Mouse (Mus musculus): Measurements from ENCODE around the gene Klk1b8. TPM values are rescaled to one million over a fixed set of nuclear protein-coding genes. Genes with fewer than 3 reads are reported as not detected.
A peak's percentile ranks its signal among the peaks of the same experiment; 100 is the strongest.

The Klk1b8 gene
- polyA plus RNA-seq (2014; fragmentation: Nextera tagmentation; extraction: Ambion mirVana): not detected in 2 replicates

DNA sequence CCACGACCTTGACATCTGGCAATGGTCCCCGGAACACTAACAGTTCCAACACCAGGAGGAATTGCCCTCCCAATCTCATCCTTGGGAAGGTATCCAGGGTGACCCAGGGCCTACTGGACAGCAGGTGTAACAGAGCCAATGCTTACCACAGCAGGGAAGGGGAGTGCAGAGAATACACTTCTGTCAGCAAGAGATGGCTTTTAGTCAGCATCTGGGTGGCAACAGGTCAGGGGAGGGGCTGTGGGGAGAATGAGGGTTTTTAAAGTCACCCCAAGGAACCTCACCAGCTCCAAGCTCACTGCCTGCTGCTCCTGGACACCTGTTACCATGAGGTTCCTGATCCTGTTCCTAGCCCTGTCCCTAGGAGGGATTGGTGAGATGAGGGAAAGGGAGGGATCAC, at the start of gene Klk1b8:
Klk1b8 (plus strand) TSS at position 301 of the 400 bp plus-strand sequence.
- Histone ChIP-seq H3K4me1 (replicated peaks; ENCODE audit: control insufficient read depth, insufficient read depth, low read length) (no peaks in the 10 kb centered on the region), H3K4me2 (ENCODE audit: low read length) (no peak within 1 kb of the TSS), H3K4me3 (ENCODE audit: low read depth, low read length) (no peak within 1 kb of the TSS), H3K27ac (ENCODE audit: low read depth) (no peak within 1 kb of the TSS), H3K36me3 (ENCODE audit: control insufficient read depth, insufficient read depth, low read length) (no peaks in the 10 kb centered on the region), H3K9me3 (ENCODE audit: control insufficient read depth, low read length) (no peaks in the 10 kb centered on the region), H3K27me3 (replicated peaks; ENCODE audit: control insufficient read depth, insufficient read depth, low read length) (no peaks in the 10 kb centered on the region), H3K9ac (ENCODE audit: low read length) (no peak within 1 kb of the TSS)
- ATAC-seq (replicated peaks; ENCODE audit: low FRiP score, low TSS enrichment, low read depth) (no peak), DNase-seq (ENCODE audit: low spot score) (no peak)
- 79% methylated on average over 2 of the region's 2 CpGs for WGBS

- WGBS: 50% methylated on average over 9 of the region's 9 CpGs
Measured at GRCm38 (mm10) chr7:43914821-43915220, 35.6 kb upstream of the Klk1b8 start.

DNA sequence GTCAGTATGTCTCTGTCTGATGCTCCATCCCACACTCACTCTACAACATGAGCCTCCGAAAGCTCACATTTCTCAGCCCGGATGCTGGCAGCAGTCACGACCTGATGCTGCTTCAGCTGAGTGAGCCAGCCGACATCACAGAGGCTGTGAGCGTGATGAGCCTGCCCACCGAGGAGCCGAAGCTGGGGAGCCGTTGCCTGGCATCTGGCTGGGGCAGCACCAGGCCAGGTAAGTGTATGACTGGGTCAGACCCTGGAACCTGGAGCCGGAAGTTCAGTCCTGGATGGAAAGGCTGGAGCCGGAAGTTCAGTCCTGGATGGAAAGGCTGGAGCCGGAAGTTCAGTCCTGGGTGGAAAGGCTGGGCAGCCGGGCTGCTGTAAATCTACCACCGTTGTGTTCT, 32.0 kb upstream of the Klk1b8 start:
- ATAC-seq (replicated peaks; ENCODE audit: low FRiP score, low TSS enrichment, low read depth): no peak
- Histone ChIP-seq H3K9ac (ENCODE audit: low read length) (no peak overlapping the region), H3K4me3 (ENCODE audit: low read depth, low read length) (no peak overlapping the region), H3K9me3 (ENCODE audit: control insufficient read depth, low read length) (no peaks in the 10 kb centered on the region), H3K27me3 (replicated peaks; ENCODE audit: control insufficient read depth, insufficient read depth, low read length) (no peaks in the 10 kb centered on the region), H3K4me1 (replicated peaks; ENCODE audit: control insufficient read depth, insufficient read depth, low read length) (no peaks in the 10 kb centered on the region), H3K4me2 (ENCODE audit: low read length) (no peak overlapping the region), H3K36me3 (ENCODE audit: control insufficient read depth, insufficient read depth, low read length) (no peaks in the 10 kb centered on the region), H3K27ac (ENCODE audit: low read depth) (no peak overlapping the region)
- 80% methylated on average over 13 of the region's 13 CpGs for WGBS
- no peak for DNase-seq (ENCODE audit: low spot score)

More at GRCm38 (mm10) chr7:43914821-43915220, 35.6 kb upstream of the Klk1b8 start:
- peak; percentile 78 for ATAC-seq (replicated peaks; ENCODE audit: low FRiP score, low TSS enrichment, low read depth)
- DNase-seq (ENCODE audit: low spot score): no peak
- H3K9ac ChIP-seq (ENCODE audit: low read length): no peak overlapping the region
- H3K27me3 ChIP-seq (replicated peaks; ENCODE audit: control insufficient read depth, insufficient read depth, low read length): no peaks in the 10 kb centered on the region
- H3K4me3 ChIP-seq (ENCODE audit: low read depth, low read length): no peak overlapping the region
- no peak overlapping the region for H3K4me2 ChIP-seq (ENCODE audit: low read length)
- no peaks in the 10 kb centered on the region for H3K9me3 ChIP-seq (ENCODE audit: control insufficient read depth, low read length)
- no peaks in the 10 kb centered on the region for H3K4me1 ChIP-seq (replicated peaks; ENCODE audit: control insufficient read depth, insufficient read depth, low read length)
- no peaks in the 10 kb centered on the region for H3K36me3 ChIP-seq (ENCODE audit: control insufficient read depth, insufficient read depth, low read length)
- H3K27ac ChIP-seq (ENCODE audit: low read depth): no peak overlapping the region

- ATAC-seq (replicated peaks; ENCODE audit: low FRiP score, low TSS enrichment, low read depth): no peak
- Histone ChIP-seq H3K4me1 (replicated peaks; ENCODE audit: control insufficient read depth, insufficient read depth, low read length) (no peaks in the 10 kb centered on the region), H3K27me3 (replicated peaks; ENCODE audit: control insufficient read depth, insufficient read depth, low read length) (no peaks in the 10 kb centered on the region), H3K27ac (ENCODE audit: low read depth) (no peak overlapping the region), H3K36me3 (ENCODE audit: control insufficient read depth, insufficient read depth, low read length) (no peaks in the 10 kb centered on the region), H3K4me2 (ENCODE audit: low read length) (no peak overlapping the region), H3K4me3 (ENCODE audit: low read depth, low read length) (no peak overlapping the region), H3K9me3 (ENCODE audit: control insufficient read depth, low read length) (no peaks in the 10 kb centered on the region), H3K9ac (ENCODE audit: low read length) (no peak overlapping the region)
- 73% methylated on average over 8 of the region's 8 CpGs for WGBS
- DNase-seq (ENCODE audit: low spot score): no peak
Measured at GRCm38 (mm10) chr7:43918871-43919270, 31.6 kb upstream of the Klk1b8 start.

- H3K27ac ChIP-seq (ENCODE audit: low read depth): no peak overlapping the region
- WGBS: 26% methylated on average over 14 of the region's 14 CpGs
Measured at GRCm38 (mm10) chr7:43919559-43920451, 30.7 kb upstream of the Klk1b8 start.

DNA sequence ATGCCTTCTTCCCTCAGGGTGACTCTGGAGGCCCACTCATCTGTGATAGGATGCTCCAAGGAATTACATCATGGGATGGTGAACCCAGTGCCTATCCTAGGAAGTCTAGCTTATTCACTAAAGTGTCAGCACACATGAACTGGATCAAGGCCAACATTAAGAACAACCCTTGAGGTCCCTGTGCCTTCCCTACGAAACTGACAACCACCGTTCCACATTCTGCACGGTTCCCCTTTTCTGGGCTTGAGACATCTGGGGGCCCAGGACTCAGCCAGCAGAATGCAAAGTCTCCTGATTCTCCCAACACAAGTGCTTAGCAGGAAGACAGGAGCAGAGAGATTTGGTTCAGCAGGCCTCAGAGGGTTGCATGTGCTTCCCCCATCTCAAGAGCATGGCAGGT, 29.9 kb upstream of the Klk1b8 start:
- ATAC-seq (replicated peaks; ENCODE audit: low FRiP score, low TSS enrichment, low read depth) (no peak), DNase-seq (ENCODE audit: low spot score) (no peak)
- H3K27me3 ChIP-seq (replicated peaks; ENCODE audit: control insufficient read depth, insufficient read depth, low read length): no peaks in the 10 kb centered on the region
- H3K36me3 ChIP-seq (ENCODE audit: control insufficient read depth, insufficient read depth, low read length): no peaks in the 10 kb centered on the region
- no peak overlapping the region for H3K4me3 ChIP-seq (ENCODE audit: low read depth, low read length)
- no peak overlapping the region for H3K27ac ChIP-seq (ENCODE audit: low read depth)
- no peak overlapping the region for H3K4me2 ChIP-seq (ENCODE audit: low read length)
- no peak overlapping the region for H3K9ac ChIP-seq (ENCODE audit: low read length)
- WGBS: 94% methylated on average over 3 of the region's 3 CpGs
- H3K9me3 ChIP-seq (ENCODE audit: control insufficient read depth, low read length): no peaks in the 10 kb centered on the region
- no peaks in the 10 kb centered on the region for H3K4me1 ChIP-seq (replicated peaks; ENCODE audit: control insufficient read depth, insufficient read depth, low read length)

More at GRCm38 (mm10) chr7:43919559-43920451, 30.7 kb upstream of the Klk1b8 start:
- peak; percentile 75 for DNase-seq (ENCODE audit: low spot score)
- Histone ChIP-seq H3K9ac (ENCODE audit: low read length) (no peak overlapping the region), H3K4me1 (replicated peaks; ENCODE audit: control insufficient read depth, insufficient read depth, low read length) (no peaks in the 10 kb centered on the region), H3K4me3 (ENCODE audit: low read depth, low read length) (no peak overlapping the region), H3K4me2 (ENCODE audit: low read length) (no peak overlapping the region), H3K9me3 (ENCODE audit: control insufficient read depth, low read length) (no peaks in the 10 kb centered on the region), H3K36me3 (ENCODE audit: control insufficient read depth, insufficient read depth, low read length) (no peaks in the 10 kb centered on the region), H3K27me3 (replicated peaks; ENCODE audit: control insufficient read depth, insufficient read depth, low read length) (no peaks in the 10 kb centered on the region)
- ATAC-seq (replicated peaks; ENCODE audit: low FRiP score, low TSS enrichment, low read depth): peak; percentile 91

DNA sequence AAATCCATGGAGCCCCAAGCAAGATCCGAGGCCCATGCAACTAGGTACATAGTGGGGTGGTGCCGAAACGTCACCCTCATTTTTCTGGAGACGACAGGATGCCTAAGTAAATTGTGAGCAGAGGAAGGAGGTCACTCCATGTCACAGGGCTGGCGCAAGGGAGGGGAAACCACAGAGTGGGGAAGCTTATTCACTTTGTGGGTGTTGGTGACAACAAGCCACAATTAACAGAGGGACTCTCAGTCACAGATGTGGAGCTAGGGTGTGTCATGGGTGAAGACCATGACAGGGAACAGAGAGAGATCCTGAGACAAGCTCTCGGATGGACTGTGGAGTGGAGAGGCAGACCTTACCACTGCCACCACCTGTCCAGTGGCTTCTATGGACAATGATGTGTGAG, 29.4 kb upstream of the Klk1b8 start:
- Histone ChIP-seq H3K27me3 (replicated peaks; ENCODE audit: control insufficient read depth, insufficient read depth, low read length) (no peaks in the 10 kb centered on the region), H3K27ac (ENCODE audit: low read depth) (no peak overlapping the region), H3K9ac (ENCODE audit: low read length) (no peak overlapping the region), H3K9me3 (ENCODE audit: control insufficient read depth, low read length) (no peaks in the 10 kb centered on the region), H3K36me3 (ENCODE audit: control insufficient read depth, insufficient read depth, low read length) (no peaks in the 10 kb centered on the region), H3K4me3 (ENCODE audit: low read depth, low read length) (no peak overlapping the region), H3K4me1 (replicated peaks; ENCODE audit: control insufficient read depth, insufficient read depth, low read length) (no peaks in the 10 kb centered on the region), H3K4me2 (ENCODE audit: low read length) (no peak overlapping the region)
- ATAC-seq (replicated peaks; ENCODE audit: low FRiP score, low TSS enrichment, low read depth) (no peak), DNase-seq (ENCODE audit: low spot score) (no peak)
- WGBS: 88% methylated on average over 6 of the region's 6 CpGs

DNA sequence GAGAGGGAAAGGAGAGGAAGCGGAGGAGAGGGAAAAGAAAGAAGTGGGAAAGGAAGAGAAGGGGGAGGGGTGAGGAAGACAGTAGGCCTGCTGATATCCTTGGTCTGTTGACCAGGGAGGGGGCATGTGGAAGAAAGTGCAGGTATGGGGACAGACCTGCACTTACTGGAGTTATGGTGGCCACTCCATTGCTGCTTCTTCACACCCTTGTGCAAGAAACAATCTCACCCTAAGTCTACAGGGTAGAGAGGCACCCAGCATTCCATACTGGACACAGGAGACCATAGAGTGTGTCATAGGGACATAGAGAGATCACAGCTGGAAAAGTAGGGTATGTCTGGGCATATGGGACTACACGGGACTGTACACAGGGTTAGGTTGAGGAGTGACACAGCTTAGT, 28.5 kb upstream of the Klk1b8 start:
- no peaks in the 10 kb centered on the region for H3K27me3 ChIP-seq (replicated peaks; ENCODE audit: control insufficient read depth, insufficient read depth, low read length)
- H3K36me3 ChIP-seq (ENCODE audit: control insufficient read depth, insufficient read depth, low read length): no peaks in the 10 kb centered on the region
- H3K9me3 ChIP-seq (ENCODE audit: control insufficient read depth, low read length): no peaks in the 10 kb centered on the region
- H3K4me1 ChIP-seq (replicated peaks; ENCODE audit: control insufficient read depth, insufficient read depth, low read length): no peaks in the 10 kb centered on the region
- 88% methylated on average over 2 of the region's 2 CpGs for WGBS
- no peak overlapping the region for H3K9ac ChIP-seq (ENCODE audit: low read length)
- H3K27ac ChIP-seq (ENCODE audit: low read depth): no peak overlapping the region
- DNase-seq (ENCODE audit: low spot score) (no peak), ATAC-seq (replicated peaks; ENCODE audit: low FRiP score, low TSS enrichment, low read depth) (no peak)
- H3K4me3 ChIP-seq (ENCODE audit: low read depth, low read length): no peak overlapping the region
- no peak overlapping the region for H3K4me2 ChIP-seq (ENCODE audit: low read length)

- H3K4me3 ChIP-seq (ENCODE audit: low read depth, low read length): no peak overlapping the region
- DNase-seq (ENCODE audit: low spot score) (no peak), ATAC-seq (replicated peaks; ENCODE audit: low FRiP score, low TSS enrichment, low read depth) (no peak)
- no peaks in the 10 kb centered on the region for H3K36me3 ChIP-seq (ENCODE audit: control insufficient read depth, insufficient read depth, low read length)
- WGBS: 69% methylated on average over 5 of the region's 5 CpGs
- H3K9me3 ChIP-seq (ENCODE audit: control insufficient read depth, low read length): no peaks in the 10 kb centered on the region
- H3K4me1 ChIP-seq (replicated peaks; ENCODE audit: control insufficient read depth, insufficient read depth, low read length): no peaks in the 10 kb centered on the region
- H3K27me3 ChIP-seq (replicated peaks; ENCODE audit: control insufficient read depth, insufficient read depth, low read length): no peaks in the 10 kb centered on the region
- H3K9ac ChIP-seq (ENCODE audit: low read length): no peak overlapping the region
- no peak overlapping the region for H3K27ac ChIP-seq (ENCODE audit: low read depth)
- no peak overlapping the region for H3K4me2 ChIP-seq (ENCODE audit: low read length)
Measured at GRCm38 (mm10) chr7:43925985-43926384, 24.5 kb upstream of the Klk1b8 start.
